11 mouse cellular contexts compared by ENCODE assay signal in genomic region chr8:125641808-125642207, GRCm38 (mm10). TPM values are rescaled to one million over a fixed set of nuclear protein-coding genes. Genes with fewer than 3 reads are reported as not detected.
A peak's percentile ranks its signal among the peaks of the same experiment; 100 is the strongest.
DNase-seq lines count a peak whose midpoint lies in the region; ATAC-seq and TF ChIP-seq lines count a peak whose summit lies in the region.
"Had no signal": no experiment of that assay in that cellular context is flagged by ENCODE, and none has a peak within 500 bp of the region (broad histone marks: within the 10 kb centered on the region; RNA-seq: fewer than 3 reads in every experiment).

No protein-coding gene starts in this region.

- intact Hi-C loops in heart, postnatal 36 days (cut with DNase I): no loop called here
- intact Hi-C loops in left cerebral cortex, postnatal 14 days (cut with DNase I): no loop called here

- no peak overlapping the region for H3K4me2 ChIP-seq in stomach, postnatal 0 days (replicated peaks; ENCODE audit: low read depth)
- no peak overlapping the region for H3K4me2 ChIP-seq in liver, postnatal 0 days (ENCODE audit: low read depth, low read length)

- H3K9me3 ChIP-seq in heart, embryonic 10.5 days: no peaks in the 10 kb centered on the region; the same call in 1 of the 2 replicates
- H3K9me3 ChIP-seq in stomach, postnatal 0 days (ENCODE audit: control insufficient read depth, low read length): no peaks in the 10 kb centered on the region
- no peaks in the 10 kb centered on the region for H3K9me3 ChIP-seq in liver, postnatal 0 days (ENCODE audit: low read length)

- H3K36me3 ChIP-seq in heart, embryonic 10.5 days: no peaks in the 10 kb centered on the region
- H3K36me3 ChIP-seq in stomach, postnatal 0 days (ENCODE audit: control insufficient read depth, insufficient read depth, low read length): no peaks in the 10 kb centered on the region
- no peaks in the 10 kb centered on the region for H3K36me3 ChIP-seq in liver, postnatal 0 days (replicated peaks; ENCODE audit: insufficient read depth, low read length)

- peaks cover 21% of the 10 kb centered on the region for H3K4me1 ChIP-seq in heart, embryonic 10.5 days
- H3K4me1 ChIP-seq in stomach, postnatal 0 days (replicated peaks; ENCODE audit: control insufficient read depth, insufficient read depth): no peaks in the 10 kb centered on the region
- H3K4me1 ChIP-seq in liver, postnatal 0 days (ENCODE audit: insufficient read depth): no peaks in the 10 kb centered on the region

- WGBS in heart, embryonic 10.5 days: 70% methylated on average over 6 of the region's 6 CpGs
- WGBS in stomach, postnatal 0 days: 37% methylated on average over 6 of the region's 6 CpGs
- WGBS in liver, postnatal 0 days (ENCODE audit: insufficient replicate concordance): 40% methylated on average over 6 of the region's 6 CpGs

- TF ChIP-seq CTCF in stomach, postnatal 0 days (IDR thresholded peaks at IDR 0.05; ENCODE audit: low read depth): no peak
- no peak for TF ChIP-seq CTCF in liver, postnatal 0 days (IDR thresholded peaks at IDR 0.05; ENCODE audit: low read depth)

- no peaks in the 10 kb centered on the region for H3K27me3 ChIP-seq in heart, embryonic 10.5 days (ENCODE audit: insufficient read depth, poor library complexity, severe bottlenecking)
- H3K27me3 ChIP-seq in stomach, postnatal 0 days (ENCODE audit: control insufficient read depth, insufficient read depth, low read length): no peaks in the 10 kb centered on the region
- H3K27me3 ChIP-seq in liver, postnatal 0 days (ENCODE audit: insufficient read depth, low read length): no peaks in the 10 kb centered on the region
- H3K27me3 ChIP-seq: CH12.LX had no signal

- peak overlapping the region; percentile 56; the same call in 1 of the 2 replicates for H3K27ac ChIP-seq in heart, embryonic 10.5 days
- no peak overlapping the region for H3K27ac ChIP-seq in stomach, postnatal 0 days (replicated peaks)
- no peak overlapping the region for H3K27ac ChIP-seq in liver, postnatal 0 days (ENCODE audit: low read depth)
- H3K27ac ChIP-seq: kidney, postnatal 0 days had no signal

- TF ChIP-seq EP300 in stomach, postnatal 0 days (optimal IDR thresholded peaks at IDR 0.05): no peak
- no peak for TF ChIP-seq EP300 in liver, postnatal 0 days (IDR thresholded peaks at IDR 0.05; ENCODE audit: low read depth)

- peak; percentile 41 for ATAC-seq in stomach, postnatal 0 days (ENCODE audit: low FRiP score, low TSS enrichment)
- no peak for ATAC-seq in liver, postnatal 0 days

- H3K9ac ChIP-seq in stomach, postnatal 0 days (ENCODE audit: low read length): no peak overlapping the region
- H3K9ac ChIP-seq in liver, postnatal 0 days (replicated peaks): no peak overlapping the region

- no peak for DNase-seq in heart, embryonic 10.5 days (ENCODE audit: low spot score)
- DNase-seq in heart, postnatal 36 days: no peak
- DNase-seq in right cerebral cortex, postnatal 10 days (ENCODE audit: low spot score in 2 of 2): peak; percentile 41 to 56
- no peak for DNase-seq in right cerebral cortex, adult 2 months (ENCODE audit: low spot score in 2 of 2)
- DNase-seq in fat pad, adult 2 months (ENCODE audit: extremely low read depth, low read depth, low spot score): peak; percentile 8
- DNase-seq in stomach, postnatal 0 days (ENCODE audit: low spot score): no peak
- DNase-seq in liver, postnatal 0 days: no peak
- DNase-seq in left cerebral cortex, postnatal 14 days (ENCODE audit: low spot score in 2 of 2): no peak
- DNase-seq: gastrocnemius, postnatal 36 days had no signal

- no peak overlapping the region for H3K4me3 ChIP-seq in heart, embryonic 10.5 days
- no peak overlapping the region for H3K4me3 ChIP-seq in stomach, postnatal 0 days (ENCODE audit: low read depth, low read length)
- no peak overlapping the region for H3K4me3 ChIP-seq in liver, postnatal 0 days (ENCODE audit: low read depth, low read length)

RNA-seq across cellular contexts. Expression of gene Map10, which starts 27.8 kb away (rescaled TPM):
- 6.3 and 7.5 TPM in 2 replicates for polyA plus RNA-seq in heart, embryonic 10.5 days (2016; fragmentation: Nextera tagmentation; extraction: Ambion mirVana)
- 1 to 10 TPM; 6.3 to 7.4 TPM for total RNA-seq in heart, postnatal 36 days (2021)
- polyA plus RNA-seq in stomach, postnatal 0 days (2015; fragmentation: Nextera tagmentation; extraction: Ambion mirVana): 1.8 and 2.2 TPM in 2 replicates
- 0.67 and 0.78 TPM in 2 replicates for polyA plus RNA-seq in liver, postnatal 0 days (2015; fragmentation: Nextera tagmentation; extraction: Ambion mirVana)
- total RNA-seq in left cerebral cortex, postnatal 14 days (2021): 1 to 10 TPM; 4.2 to 5.2 TPM

Comparison
In these comparisons a context has a peak if more than half of its experiments do, and no peak if none do; other contexts are left out.
1. DNase-seq: peak in right cerebral cortex, postnatal 10 days (2 of 2) and fat pad, adult 2 months (single experiment); none in heart, embryonic 10.5 days (single experiment), heart, postnatal 36 days (0 of 2), right cerebral cortex, adult 2 months (0 of 2), stomach, postnatal 0 days (single experiment), liver, postnatal 0 days (single experiment) and left cerebral cortex, postnatal 14 days (0 of 2).